Mouse (Mus musculus) lung, postnatal 0 days (tissue): Measurements from ENCODE around the gene Gm20388.

Experiments used
- CTCF ChIP-seq: IDR thresholded peaks from 2 replicates; pipeline ENCODE4 v1.5.1; 2016; ENCODE audit warnings: antibody characterized with exemption, mild to moderate bottlenecking
- EP300 ChIP-seq: IDR thresholded peaks from 2 replicates; pipeline ENCODE4 v1.6.1; 2016; ENCODE audit warnings: antibody characterized with exemption, mild to moderate bottlenecking, control low read depth

DNA sequence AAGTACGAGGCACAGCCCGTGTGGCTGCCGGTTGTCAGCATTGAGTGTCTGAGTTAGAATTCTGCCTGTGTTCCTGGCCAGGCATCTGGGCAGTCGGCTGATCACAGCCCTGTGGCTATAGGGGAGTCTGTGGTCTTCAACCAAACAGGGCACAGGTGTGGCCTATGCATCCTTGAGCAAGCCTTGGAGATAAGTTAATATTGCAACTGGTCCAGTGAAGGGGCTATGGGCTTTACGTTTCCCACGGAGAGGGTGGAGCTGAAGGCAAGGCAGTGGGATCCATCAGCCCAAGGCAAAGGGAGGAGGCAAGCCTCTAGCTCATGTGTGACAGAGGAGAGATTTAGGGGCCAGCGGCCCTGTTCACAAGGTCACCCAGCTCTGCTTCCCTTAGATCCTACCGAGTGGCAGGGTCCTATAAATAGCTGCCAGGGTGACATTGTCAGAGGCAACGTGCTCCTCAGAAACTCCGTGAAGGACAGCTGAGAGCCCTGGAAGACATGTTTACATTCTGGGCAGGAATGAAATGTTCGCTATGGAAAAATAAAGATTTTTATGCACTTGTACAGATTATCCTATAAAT lies 4229.7 kb downstream of the Gm20388 start:
- no peak for TF ChIP-seq EP300
- no peak for TF ChIP-seq CTCF
